Mouse (Mus musculus): Measurements from ENCODE around the gene Cct3.
"Not testable (repeated sequence)": the region's sequence is repeated elsewhere in the genome, so short reads cannot be mapped to it uniquely, and the experiment has no call there.

Gene Cct3

GRCm38 (mm10) chr3:88296561-88297318 lies at the start of gene Cct3, which contains the start of gene Tsacc:
Gene Cct3 (plus strand): TSS chr3:88297116.
Gene Tsacc (minus strand): TSS chr3:88296999.
- peak; percentile 98 for DNase-seq (ENCODE audit: low read depth, low spot score)

- no peak for DNase-seq (ENCODE audit: low read depth, low spot score)
Measured at GRCm38 (mm10) chr3:88247666-88248065, 49.2 kb upstream of the Cct3 start.

GRCm38 (mm10) chr3:88248406-88248805 lies 48.5 kb upstream of the Cct3 start:
- DNase-seq (ENCODE audit: low read depth, low spot score) = no peak

GRCm38 (mm10) chr3:88252739-88253138 lies 44.2 kb upstream of the Cct3 start:
- no peak for DNase-seq (ENCODE audit: low read depth, low spot score)

- no peak for DNase-seq (ENCODE audit: low read depth, low spot score)
Measured at GRCm38 (mm10) chr3:88254268-88254926, 42.5 kb upstream of the Cct3 start, which contains the start of gene Rhbg. Gene Rhbg (minus strand): TSS chr3:88254709.

- no peak for DNase-seq (ENCODE audit: low read depth, low spot score)
Measured at GRCm38 (mm10) chr3:88255950-88256349, 41.0 kb upstream of the Cct3 start.

- no peak for DNase-seq (ENCODE audit: low read depth, low spot score)
Measured at GRCm38 (mm10) chr3:88256382-88256781, 40.5 kb upstream of the Cct3 start.

- no peak for DNase-seq (ENCODE audit: low read depth, low spot score)
Measured at GRCm38 (mm10) chr3:88262346-88262745, 34.6 kb upstream of the Cct3 start.

GRCm38 (mm10) chr3:88268014-88268413 lies 28.9 kb upstream of the Cct3 start:
- DNase-seq (ENCODE audit: low read depth, low spot score) = not testable (repeated sequence)

GRCm38 (mm10) chr3:88268991-88269390 lies 27.9 kb upstream of the Cct3 start:
- no peak for DNase-seq (ENCODE audit: low read depth, low spot score)

GRCm38 (mm10) chr3:88271298-88271697 lies 25.6 kb upstream of the Cct3 start:
- DNase-seq (ENCODE audit: low read depth, low spot score) = not testable (repeated sequence)

- no peak for DNase-seq (ENCODE audit: low read depth, low spot score)
Measured at GRCm38 (mm10) chr3:88271859-88272258, 25.1 kb upstream of the Cct3 start.

GRCm38 (mm10) chr3:88274002-88274401 lies 22.9 kb upstream of the Cct3 start:
- DNase-seq (ENCODE audit: low read depth, low spot score) = no peak

- no peak for DNase-seq (ENCODE audit: low read depth, low spot score)
Measured at GRCm38 (mm10) chr3:88276121-88276520, 20.8 kb upstream of the Cct3 start.

GRCm38 (mm10) chr3:88276529-88277143 lies 20.3 kb upstream of the Cct3 start:
- no peak for DNase-seq (ENCODE audit: low read depth, low spot score)

GRCm38 (mm10) chr3:88280035-88280434 lies 16.9 kb upstream of the Cct3 start:
- no peak for DNase-seq (ENCODE audit: low read depth, low spot score)

GRCm38 (mm10) chr3:88281141-88281916 lies 15.6 kb upstream of the Cct3 start:
- not testable (repeated sequence) for DNase-seq (ENCODE audit: low read depth, low spot score)

GRCm38 (mm10) chr3:88284815-88285564 lies 11.9 kb upstream of the Cct3 start:
- not testable (repeated sequence) for DNase-seq (ENCODE audit: low read depth, low spot score)

GRCm38 (mm10) chr3:88285565-88285895 lies 11.4 kb upstream of the Cct3 start:
- not testable (repeated sequence) for DNase-seq (ENCODE audit: low read depth, low spot score)

GRCm38 (mm10) chr3:88287110-88287509 lies 9.8 kb upstream of the Cct3 start, which contains the start of gene Gm38392:
Gene Gm38392 (minus strand): TSS chr3:88287210.
- DNase-seq (ENCODE audit: low read depth, low spot score) = no peak

- not testable (repeated sequence) for DNase-seq (ENCODE audit: low read depth, low spot score)
Measured at GRCm38 (mm10) chr3:88288133-88288713, 8.7 kb upstream of the Cct3 start.

All from retina, postnatal 7 days (tissue).